Mouse (Mus musculus) bone marrow macrophage, adult 2 months (primary cell): Measurements from ENCODE around the gene C1qtnf5.

Experiments
- CTCF ChIP-seq: IDR thresholded peaks from 2 replicates; pipeline ENCODE4 v1.5.1; 2012; ENCODE audit warnings: low read depth, mild to moderate bottlenecking, low read length, moderate library complexity
- POLR2A ChIP-seq: IDR thresholded peaks from 2 replicates; pipeline ENCODE4 v1.6.1; 2012; ENCODE audit warnings: mild to moderate bottlenecking, low read depth, low read length, borderline replicate concordance

- TF ChIP-seq CTCF (no peak), POLR2A (no peak)
Measured at GRCm38 (mm10) chr9:44094737-44095136, 12.3 kb upstream of the C1qtnf5 start.
